Mouse (Mus musculus) forebrain, embryonic 12.5 days (tissue): ENCODE results near the gene Dtx3. TPM values are rescaled to one million over a fixed set of nuclear protein-coding genes. Genes with fewer than 3 reads are reported as not detected.

ENCODE experiments used
- ATAC-seq: fragments of 200-750 bp; cut with Nextera tagmentation; 2 replicates; pipeline ENCODE4 v1.8.0; 2017; ENCODE audit warnings: moderate TSS enrichment; ENCODE audit not compliant: low FRiP score
- H3K27ac ChIP-seq: fragments of 300-500 bp; sonication (generic); 2 replicates; pipeline ENCODE4 v1.5.1; 2016; ENCODE audit warnings: mild to moderate bottlenecking
- H3K27me3 ChIP-seq: fragments of 300-500 bp; sonication (generic); 2 replicates; pipeline ENCODE4 v1.6.1; 2016; ENCODE audit warnings: mild to moderate bottlenecking
- H3K36me3 ChIP-seq: fragments of 300-500 bp; sonication (generic); replicated peaks from 2 replicates; pipeline ENCODE4 v1.6.1; 2016; ENCODE audit warnings: mild to moderate bottlenecking
- H3K4me1 ChIP-seq: fragments of 300-500 bp; sonication (generic); 2 replicates; pipeline ENCODE4 v1.6.1; 2016
- H3K4me2 ChIP-seq: fragments of 300-500 bp; sonication (generic); 2 replicates; pipeline ENCODE4 v1.6.1; 2016; ENCODE audit warnings: mild to moderate bottlenecking, moderate library complexity
- H3K4me3 ChIP-seq: fragments of 300-500 bp; sonication (generic); replicated peaks from 2 replicates; pipeline ENCODE4 v1.5.1; 2016; ENCODE audit warnings: mild to moderate bottlenecking
- H3K9ac ChIP-seq: fragments of 300-500 bp; sonication (generic); 2 replicates; pipeline ENCODE4 v1.6.1; 2016; ENCODE audit warnings: mild to moderate bottlenecking
- H3K9me3 ChIP-seq: fragments of 300-500 bp; sonication (generic); 2 replicates; pipeline ENCODE4 v1.6.1; 2016
- WGBS: fragments of 180-500 bp; shearing (Covaris S2); methylation state at CpG from one replicate; pipeline ENCODE4 v1.1.7; 2016; 5-methylcytosine and 5-hydroxymethylcytosine counted together
- polyA plus RNA-seq: library from polyadenylated mRNA; unstranded; fragments of >200 nt; fragmentation: Nextera tagmentation; extraction: Ambion mirVana; gene quantifications from 2 replicates; pipeline ENCODE4 v1.2.1, GENCODE M21; 2016

Gene Dtx3
- polyA plus RNA-seq, 1 experiment from 2014 or later = 172 TPM

DNA sequence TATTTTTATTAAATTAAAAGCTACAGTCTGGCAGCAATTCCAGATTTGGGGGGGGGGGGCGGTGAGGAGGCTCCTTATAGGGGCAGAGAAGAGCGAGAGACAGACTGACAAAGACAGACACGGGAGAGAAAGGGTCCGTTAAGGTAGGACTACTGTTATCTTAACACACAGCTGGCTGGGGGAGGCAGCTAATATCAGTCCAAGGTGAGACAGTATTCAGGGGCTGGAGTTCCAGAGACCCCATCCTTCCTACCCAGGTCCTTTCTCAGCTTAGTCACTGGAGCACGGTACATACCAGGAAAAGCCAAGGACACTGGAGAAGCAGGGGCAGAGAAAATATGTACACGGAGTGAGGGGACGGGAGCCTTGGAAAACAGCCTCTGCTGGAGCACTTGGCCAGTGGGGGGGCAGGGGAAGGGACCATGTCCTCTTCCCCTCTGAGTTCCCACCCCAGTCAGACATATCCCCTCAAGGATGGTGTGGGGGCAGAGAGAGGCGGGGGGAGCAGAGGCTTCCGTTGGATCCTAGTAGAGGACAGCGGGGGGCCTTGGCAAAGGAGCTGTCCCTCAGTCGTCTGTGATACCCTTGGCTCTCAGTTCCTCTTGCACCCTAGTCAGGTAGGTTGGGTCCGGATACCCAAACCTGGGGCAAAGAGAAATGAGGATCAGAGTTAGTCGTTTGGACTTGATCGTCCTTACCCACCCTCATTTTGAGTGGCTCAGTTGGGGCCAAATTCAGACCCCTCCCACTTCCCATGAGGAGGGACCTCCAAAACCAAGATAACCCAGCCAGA, 4.9 kb downstream of the Dtx3 start:
- no peaks in the 10 kb centered on the region for H3K27me3 ChIP-seq
- H3K9me3 ChIP-seq = 0 out of 2 replicates have a peak, but pooled peaks cover 3% of the 10 kb centered on the region
- H3K4me2 ChIP-seq = peak overlapping the region; percentile 99
- peak overlapping the region; percentile 72 for H3K4me3 ChIP-seq
- 33% methylated on average over 14 of the region's 14 CpGs for WGBS
- peak overlapping the region; percentile 94; the same call in 1 of the 2 replicates for H3K9ac ChIP-seq
- peaks cover 27% of the 10 kb centered on the region for H3K36me3 ChIP-seq
- H3K27ac ChIP-seq = peak overlapping the region; percentile 88
- ATAC-seq = no peak
- H3K4me1 ChIP-seq = peaks cover 55% of the 10 kb centered on the region

DNA sequence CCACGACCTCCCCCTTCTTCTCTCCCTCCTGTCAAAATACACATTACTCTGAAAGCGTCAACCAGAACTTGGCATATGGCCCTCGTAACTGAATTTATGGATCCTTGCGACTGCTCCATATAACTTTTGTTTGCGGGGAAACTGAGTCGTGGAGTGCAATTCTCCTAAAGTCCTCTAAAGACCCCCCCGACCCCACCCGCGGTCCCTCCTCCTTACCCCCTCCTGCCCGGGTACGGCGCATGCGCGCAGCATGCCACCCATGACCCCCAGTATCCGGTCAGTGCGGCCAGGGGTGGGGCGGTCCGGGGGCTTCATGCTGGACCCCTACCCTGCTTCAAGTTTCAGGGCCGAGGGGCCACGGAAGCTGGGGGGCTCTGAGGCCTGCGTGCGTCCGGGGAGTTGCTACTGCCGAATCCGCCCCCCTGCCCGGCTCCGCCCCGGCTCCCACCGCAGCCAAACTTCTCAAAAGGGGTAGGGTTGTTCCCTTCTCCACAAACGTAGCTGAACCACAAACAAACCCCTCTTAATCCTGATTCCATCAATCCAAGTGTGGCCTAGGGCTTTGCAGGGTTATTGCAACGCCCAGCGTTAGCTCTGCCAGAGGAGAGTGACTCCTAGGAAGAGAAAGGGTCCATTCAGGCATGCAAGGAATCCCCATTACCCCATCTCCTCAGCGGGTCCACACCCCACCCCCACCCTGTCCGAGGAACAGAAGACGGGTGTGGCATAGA, 5.7 kb downstream of the Dtx3 start, which contains the start of gene Arhgef25:
Arhgef25 (minus strand) TSS at position 433 of the 731 bp plus-strand sequence.
- peak within 1 kb of the TSS; percentile 94 for H3K9ac ChIP-seq
- H3K36me3 ChIP-seq = peaks cover 27% of the 10 kb centered on the region
- H3K9me3 ChIP-seq = 0 out of 2 replicates have a peak, but pooled peaks cover 3% of the 10 kb centered on the region
- ATAC-seq = no peak
- H3K4me3 ChIP-seq = peak within 1 kb of the TSS; percentile 72
- no peaks in the 10 kb centered on the region for H3K27me3 ChIP-seq
- WGBS = 1% methylated on average over 35 of the region's 35 CpGs
- H3K27ac ChIP-seq = peak within 1 kb of the TSS; percentile 88
- H3K4me1 ChIP-seq = peaks cover 55% of the 10 kb centered on the region
- H3K4me2 ChIP-seq = peak within 1 kb of the TSS; percentile 99

DNA sequence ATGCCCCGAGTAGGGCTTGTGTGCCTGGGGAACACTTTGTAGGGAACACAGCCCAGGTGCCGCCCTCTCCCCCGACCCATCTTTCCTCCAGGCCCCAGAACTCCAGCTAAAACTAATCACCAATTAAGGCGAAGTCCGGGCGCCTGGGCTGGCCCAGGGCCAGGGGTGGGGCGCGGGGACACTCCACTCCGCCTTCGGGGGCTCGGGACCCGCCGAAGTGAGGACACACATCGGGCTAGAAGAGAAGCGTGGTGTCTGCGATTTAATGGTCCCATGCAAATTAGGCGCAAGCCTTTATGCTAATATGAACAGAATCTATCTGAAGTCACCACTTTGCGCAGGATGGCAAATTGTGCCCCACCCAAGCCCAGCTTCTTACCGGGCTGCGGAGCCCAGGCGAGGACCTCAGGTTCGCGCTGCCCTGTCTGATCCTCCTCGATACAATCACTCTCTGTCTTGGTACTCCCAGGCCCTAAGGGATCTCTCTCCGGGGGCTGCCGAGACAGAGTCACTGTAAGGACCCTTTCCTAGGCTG, 6.3 kb downstream of the Dtx3 start:
- peaks cover 27% of the 10 kb centered on the region for H3K36me3 ChIP-seq
- peak overlapping the region; percentile 88 for H3K27ac ChIP-seq
- 0 out of 2 replicates have a peak, but pooled peaks cover 3% of the 10 kb centered on the region for H3K9me3 ChIP-seq
- H3K4me2 ChIP-seq = peak overlapping the region; percentile 99
- H3K9ac ChIP-seq = peak overlapping the region; percentile 94
- H3K27me3 ChIP-seq = no peaks in the 10 kb centered on the region
- WGBS = under 1% methylated on average over 26 of the region's 26 CpGs
- H3K4me3 ChIP-seq = peak overlapping the region; percentile 72
- peaks cover 55% of the 10 kb centered on the region for H3K4me1 ChIP-seq
- peak; percentile 40 for ATAC-seq

DNA sequence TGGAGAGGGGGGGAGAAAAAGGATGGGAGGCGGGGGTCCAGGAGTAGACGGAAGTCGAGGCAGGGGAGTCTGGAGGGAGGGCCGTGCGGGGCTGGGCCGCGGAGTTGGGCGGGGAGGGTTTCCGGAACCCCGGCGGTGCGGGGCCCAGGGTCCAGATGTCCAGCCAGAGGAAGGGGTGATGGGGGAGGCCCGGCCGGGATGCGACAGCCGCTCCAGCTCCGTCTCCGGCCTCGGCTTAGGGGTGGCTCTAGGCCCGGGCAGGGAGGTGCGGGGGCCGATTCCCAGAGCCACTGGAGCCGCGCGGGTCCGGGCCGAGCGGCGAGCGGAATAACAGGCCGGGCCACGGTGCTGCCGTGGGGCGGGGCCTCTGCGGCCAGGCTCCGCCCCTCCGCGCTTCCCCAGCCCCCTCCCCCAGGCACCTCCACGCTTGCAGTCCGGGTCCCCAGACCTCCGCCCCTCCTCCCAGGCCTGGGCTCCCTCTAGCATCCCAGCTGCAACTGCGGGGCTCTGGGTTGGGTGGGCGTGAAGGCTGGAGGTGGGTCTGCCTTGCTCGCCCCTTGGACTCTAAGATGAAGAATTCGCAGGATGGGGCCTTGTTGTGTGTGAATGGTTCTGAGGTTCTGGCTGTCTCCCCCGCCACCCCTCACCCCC, 6.9 kb downstream of the Dtx3 start:
- Histone ChIP-seq H3K4me1 (peaks cover 60% of the 10 kb centered on the region), H3K4me2 (peak overlapping the region; percentile 99), H3K9me3 (0 out of 2 replicates have a peak, but pooled peaks cover 3% of the 10 kb centered on the region), H3K4me3 (peak overlapping the region; percentile 72), H3K27ac (peak overlapping the region; percentile 88), H3K9ac (peak overlapping the region; percentile 94), H3K36me3 (peaks cover 27% of the 10 kb centered on the region), H3K27me3 (peaks cover 4% of the 10 kb centered on the region; the same call in 1 of the 2 replicates)
- ATAC-seq = peak; percentile 86
- 0% methylated on average over 26 of the region's 46 CpGs for WGBS

DNA sequence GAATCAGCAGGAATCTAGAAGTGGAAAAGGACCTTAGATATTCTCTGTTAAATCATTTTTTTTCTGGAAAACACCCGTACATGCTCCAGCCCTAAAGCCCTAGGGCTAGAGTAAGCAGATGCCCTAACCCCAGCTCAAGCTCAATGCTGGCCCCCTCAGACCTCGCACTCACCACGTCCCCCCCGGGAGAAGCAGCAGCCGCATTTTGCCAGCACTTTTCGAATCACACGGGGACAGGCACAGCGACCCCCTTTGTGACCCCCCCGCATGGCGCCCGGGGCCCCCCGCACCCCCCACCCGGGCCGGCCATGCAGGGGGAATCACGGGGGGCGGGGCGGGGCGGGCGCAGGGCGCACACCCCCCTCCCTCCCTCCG, 7.5 kb downstream of the Dtx3 start:
- H3K4me2 ChIP-seq = peak overlapping the region; percentile 99
- H3K4me1 ChIP-seq = peaks cover 59% of the 10 kb centered on the region
- H3K27me3 ChIP-seq = peaks cover 9% of the 10 kb centered on the region; the same call in 1 of the 2 replicates
- peak overlapping the region; percentile 88 for H3K27ac ChIP-seq
- peak; percentile 15; the same call in 1 of the 2 replicates for ATAC-seq
- peak overlapping the region; percentile 72 for H3K4me3 ChIP-seq
- peaks cover 26% of the 10 kb centered on the region for H3K36me3 ChIP-seq
- 1% methylated on average over 18 of the region's 21 CpGs for whole genome bisulfite sequencing
- peak overlapping the region; percentile 94 for H3K9ac ChIP-seq
- H3K9me3 ChIP-seq = 0 out of 2 replicates have a peak, but pooled peaks cover 3% of the 10 kb centered on the region

DNA sequence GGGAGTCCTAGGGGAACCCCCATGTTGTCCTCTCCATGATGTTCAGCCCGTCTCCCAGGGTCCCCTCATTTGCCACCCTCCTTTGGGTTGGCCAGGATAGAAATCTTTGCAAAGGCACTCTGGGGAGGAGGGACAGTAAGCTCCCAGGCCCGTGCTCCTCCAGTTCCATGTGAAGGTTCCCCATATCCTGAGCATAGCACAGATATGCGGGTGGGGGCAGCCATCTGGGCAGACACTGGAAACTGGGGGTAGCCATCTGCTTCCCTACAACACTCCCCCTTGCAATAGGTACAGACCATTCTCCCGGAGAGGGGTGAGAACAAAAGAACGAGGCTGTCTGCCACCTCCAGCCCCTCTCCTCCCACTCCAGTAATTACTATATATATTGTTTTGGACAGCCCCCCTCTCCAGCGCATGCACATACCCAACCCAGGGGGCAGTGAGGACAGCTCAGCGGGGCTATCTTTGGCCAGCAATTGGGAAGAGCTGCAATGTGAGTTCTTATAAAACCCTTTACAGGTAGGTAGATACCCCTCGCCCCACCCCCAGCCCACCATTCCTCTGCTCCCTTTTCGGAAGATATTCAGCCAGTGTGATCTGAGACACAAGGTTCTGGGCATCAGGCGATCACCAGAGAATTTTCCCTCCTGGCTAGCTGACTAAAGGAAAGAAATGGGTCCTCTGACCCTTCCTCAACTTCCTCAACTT, 8.0 kb downstream of the Dtx3 start:
- WGBS = 35% methylated on average over 10 of the region's 10 CpGs
- H3K4me1 ChIP-seq = peaks cover 54% of the 10 kb centered on the region
- peak overlapping the region; percentile 99 for H3K4me2 ChIP-seq
- H3K9me3 ChIP-seq = 0 out of 2 replicates have a peak, but pooled peaks cover 3% of the 10 kb centered on the region
- H3K4me3 ChIP-seq = peak overlapping the region; percentile 72
- H3K27ac ChIP-seq = peak overlapping the region; percentile 88
- ATAC-seq = peak; percentile 10; the same call in 1 of the 2 replicates
- peaks cover 13% of the 10 kb centered on the region; the same call in 1 of the 2 replicates for H3K27me3 ChIP-seq
- H3K9ac ChIP-seq = peak overlapping the region; percentile 94; the same call in 1 of the 2 replicates
- H3K36me3 ChIP-seq = peaks cover 25% of the 10 kb centered on the region

DNA sequence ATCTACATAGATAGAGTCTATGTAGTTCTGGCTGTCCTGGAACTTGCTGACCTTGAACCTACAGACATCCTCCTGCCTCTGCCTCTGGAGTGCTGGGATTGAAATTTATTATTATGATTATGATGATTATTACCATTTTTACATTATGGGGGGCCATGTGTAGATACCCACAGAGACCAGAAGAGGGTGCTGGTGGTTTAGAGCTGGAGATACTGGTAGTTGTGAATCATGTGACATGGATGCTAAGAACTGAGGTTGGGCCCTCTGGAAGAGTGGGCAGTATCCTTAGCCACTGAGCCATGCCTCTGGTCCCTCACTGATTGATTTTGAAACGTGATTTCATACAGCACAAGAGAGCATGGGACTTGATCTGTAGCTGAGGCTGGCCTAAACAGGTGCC, 9.1 kb downstream of the Dtx3 start:
- Histone ChIP-seq H3K9me3 (0 out of 2 replicates have a peak, but pooled peaks cover 3% of the 10 kb centered on the region), H3K36me3 (peaks cover 19% of the 10 kb centered on the region), H3K4me3 (no peak overlapping the region), H3K4me2 (no peak overlapping the region), H3K27me3 (peaks cover 21% of the 10 kb centered on the region), H3K4me1 (peaks cover 53% of the 10 kb centered on the region), H3K27ac (no peak overlapping the region), H3K9ac (no peak overlapping the region)
- 73% methylated on average over 1 of the region's 1 CpGs for WGBS
- ATAC-seq = no peak

DNA sequence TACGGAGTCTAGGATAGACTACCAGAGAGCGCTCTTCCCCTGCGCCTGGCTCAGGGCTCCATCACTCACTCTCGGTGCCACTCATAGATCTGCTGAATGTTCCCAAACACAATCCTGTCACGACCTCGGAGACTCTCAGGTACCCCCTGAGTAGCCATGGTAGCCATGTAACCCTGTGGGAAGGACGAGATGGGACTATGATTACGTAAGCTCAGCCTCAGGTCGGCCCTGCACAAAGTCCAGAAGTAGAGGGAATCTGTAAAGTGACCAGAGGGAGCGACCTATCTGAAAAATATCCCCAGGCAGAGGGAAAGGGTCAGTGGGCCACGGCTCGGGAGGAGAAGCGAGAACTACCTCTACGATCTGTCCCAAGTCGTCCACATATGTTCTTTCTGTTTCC, 10.0 kb downstream of the Dtx3 start:
- no peak overlapping the region for H3K9ac ChIP-seq
- H3K4me3 ChIP-seq = no peak overlapping the region
- no peak overlapping the region for H3K4me2 ChIP-seq
- ATAC-seq = no peak
- peaks cover 50% of the 10 kb centered on the region for H3K4me1 ChIP-seq
- peaks cover 12% of the 10 kb centered on the region for H3K36me3 ChIP-seq
- no peak overlapping the region for H3K27ac ChIP-seq
- H3K27me3 ChIP-seq = peaks cover 30% of the 10 kb centered on the region
- WGBS = 88% methylated on average over 15 of the region's 15 CpGs
- 0 out of 2 replicates have a peak, but pooled peaks cover 3% of the 10 kb centered on the region for H3K9me3 ChIP-seq

DNA sequence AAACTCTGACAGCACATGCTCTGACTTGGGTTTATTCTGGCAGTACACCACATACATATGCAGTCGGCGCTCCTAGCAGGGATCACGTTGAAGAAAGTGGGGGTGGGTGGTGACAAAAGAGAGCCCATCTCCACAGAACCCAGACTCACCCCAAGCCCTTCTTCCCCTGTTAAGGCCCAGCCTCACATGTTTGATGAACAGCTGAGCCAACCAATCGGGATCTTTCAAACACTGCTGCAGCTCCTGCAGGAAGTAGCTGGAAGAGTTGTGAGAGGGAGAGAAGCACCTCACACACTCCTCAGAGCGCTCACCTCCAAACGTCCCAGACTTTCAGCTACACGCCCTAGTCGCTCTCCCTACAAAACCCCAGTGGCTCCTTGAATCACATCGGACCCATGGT, 10.4 kb downstream of the Dtx3 start:
- no peak for ATAC-seq
- Histone ChIP-seq H3K27ac (no peak overlapping the region), H3K4me2 (no peak overlapping the region), H3K9ac (no peak overlapping the region), H3K9me3 (0 out of 2 replicates have a peak, but pooled peaks cover 3% of the 10 kb centered on the region), H3K4me1 (peaks cover 50% of the 10 kb centered on the region), H3K4me3 (no peak overlapping the region), H3K27me3 (peaks cover 34% of the 10 kb centered on the region), H3K36me3 (peaks cover 12% of the 10 kb centered on the region)
- WGBS = 77% methylated on average over 9 of the region's 9 CpGs

DNA sequence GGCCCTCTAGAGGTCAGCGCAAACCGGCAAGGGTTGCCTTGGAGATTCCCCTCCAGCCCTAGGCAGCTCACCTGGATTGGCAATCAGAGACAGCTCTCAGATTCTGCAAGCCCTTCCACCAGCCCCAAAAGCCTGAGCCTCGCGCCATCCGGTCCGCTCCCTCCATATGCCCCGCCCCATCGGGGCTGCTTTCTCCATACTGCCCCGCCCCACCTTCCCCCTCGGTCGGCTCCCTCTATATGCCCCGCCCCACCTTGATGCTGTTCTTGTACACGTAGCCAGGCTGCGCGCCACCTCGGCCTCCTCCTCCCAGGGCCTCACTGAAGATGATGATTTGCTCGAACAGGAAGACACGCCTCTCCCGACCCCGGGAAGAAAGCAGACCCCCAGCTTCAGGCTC, 11.8 kb downstream of the Dtx3 start:
- peaks cover 43% of the 10 kb centered on the region for H3K4me1 ChIP-seq
- H3K9me3 ChIP-seq = 0 out of 2 replicates have a peak, but pooled peaks cover 3% of the 10 kb centered on the region
- H3K27ac ChIP-seq = no peak overlapping the region
- ATAC-seq = no peak
- H3K9ac ChIP-seq = peak overlapping the region; percentile 33; the same call in 1 of the 2 replicates
- H3K4me2 ChIP-seq = peak overlapping the region; percentile 39
- H3K36me3 ChIP-seq = peaks cover 12% of the 10 kb centered on the region
- H3K4me3 ChIP-seq = peak overlapping the region; percentile 10; the same call in 1 of the 2 replicates
- WGBS = 7% methylated on average over 20 of the region's 20 CpGs
- H3K27me3 ChIP-seq = peaks cover 48% of the 10 kb centered on the region

DNA sequence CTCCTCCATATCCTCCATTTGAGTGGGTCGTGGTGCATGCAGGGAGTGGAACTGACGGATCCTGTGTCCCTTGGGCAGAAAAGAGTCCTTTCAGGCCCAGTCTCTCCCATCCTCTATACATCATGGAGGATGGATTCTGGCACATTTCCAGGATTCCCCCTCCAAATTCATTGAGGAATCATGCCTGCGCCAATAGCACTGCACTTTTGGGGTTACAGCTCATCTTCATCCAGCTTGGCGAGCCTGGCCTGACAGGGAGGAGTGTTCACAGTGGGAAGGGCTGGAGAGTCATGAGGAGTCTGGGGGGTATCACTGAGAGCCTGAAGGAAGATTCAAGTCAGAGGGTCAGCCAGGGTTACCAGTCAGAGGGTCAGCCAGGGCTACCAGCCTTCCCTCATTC, 12.9 kb downstream of the Dtx3 start:
- H3K36me3 ChIP-seq = peaks cover 12% of the 10 kb centered on the region
- peaks cover 45% of the 10 kb centered on the region for H3K4me1 ChIP-seq
- H3K27ac ChIP-seq = no peak overlapping the region
- whole genome bisulfite sequencing = 89% methylated on average over 4 of the region's 4 CpGs
- H3K4me3 ChIP-seq = no peak overlapping the region
- ATAC-seq = no peak
- no peak overlapping the region for H3K9ac ChIP-seq
- no peak overlapping the region for H3K4me2 ChIP-seq
- H3K9me3 ChIP-seq = 0 out of 2 replicates have a peak, but pooled peaks cover 3% of the 10 kb centered on the region
- H3K27me3 ChIP-seq = peaks cover 59% of the 10 kb centered on the region
